Mouse (Mus musculus) gastrocnemius, postnatal 4 days (tissue): ENCODE data around the gene Dhx15. TPM values are rescaled to one million over a fixed set of nuclear protein-coding genes. Genes with fewer than 3 reads are reported as not detected.
A peak's percentile ranks its signal among the peaks of the same experiment; 100 is the strongest.
"Not testable (repeated sequence)": the region's sequence is repeated elsewhere in the genome, so short reads cannot be mapped to it uniquely, and the experiment has no call there.

ENCODE experiments used
- DNase-seq, 2 experiments: peaks; one replicate each; pipeline ENCODE4 v3.0.0; 2021 to 2022; ENCODE audit warnings: low spot score in 2 of 2, mixed read lengths in 2 of 2
- long read RNA-seq, 2 experiments: library from polyadenylated mRNA; stranded (forward); transcript quantifications; one replicate each; pipeline ENCODE4 v2.0.0; 2021
- total RNA-seq, 2 experiments: library from RNA; stranded (reverse); gene quantifications; 2 replicates each; pipeline ENCODE4 v1.2.3; 2021

Dhx15 gene
- total RNA-seq, result 10 to 100 TPM; 77.5 to 88.2 TPM
- long read RNA-seq, experiment 1, transcript Dhx15-201 (14 exons, 3,010 nt), result major isoform, 15 of 25 reads
- long read RNA-seq, experiment 1, partial matches to known transcripts, result 5 of 25 reads
- long read RNA-seq, experiment 1, other reads (novel, unspliced or antisense), result 4 of 25 reads
- long read RNA-seq, experiment 2, transcript Dhx15-201 (14 exons, 3,010 nt), result major isoform, 21 of 32 reads
- long read RNA-seq, experiment 2, partial matches to known transcripts, result 4 of 32 reads
- long read RNA-seq, experiment 2, other reads (novel, unspliced or antisense), result 7 of 32 reads

GRCm38 (mm10) chr5:52190371-52191179 is at the start of gene Dhx15:
TSS of gene Dhx15 (minus strand) at chr5:52190514.
- DNase-seq, result peak; percentile 84 to 91

GRCm38 (mm10) chr5:52238877-52239276 is 48.6 kb upstream of the Dhx15 start:
- DNase-seq, result no peak

GRCm38 (mm10) chr5:52237956-52238735 is 47.8 kb upstream of the Dhx15 start:
- DNase-seq, result no peak

- not testable (repeated sequence) for DNase-seq
These were observed 46.3 kb upstream of the Dhx15 start for GRCm38 (mm10) chr5:52236585-52236984.

- no peak for DNase-seq
These were observed 44.3 kb upstream of the Dhx15 start for GRCm38 (mm10) chr5:52234570-52234969.

- DNase-seq, result no peak
These were observed 43.6 kb upstream of the Dhx15 start for GRCm38 (mm10) chr5:52233891-52234290.

GRCm38 (mm10) chr5:52232611-52233010 is 42.3 kb upstream of the Dhx15 start:
- no peak for DNase-seq

- DNase-seq, result no peak
These were observed 41.9 kb upstream of the Dhx15 start for GRCm38 (mm10) chr5:52232199-52232598.

GRCm38 (mm10) chr5:52230466-52230865 is 40.2 kb upstream of the Dhx15 start:
- DNase-seq, result no peak

- no peak for DNase-seq
These were observed 36.4 kb upstream of the Dhx15 start for GRCm38 (mm10) chr5:52226677-52227076.

- DNase-seq, result no peak
These were observed 31.3 kb upstream of the Dhx15 start for GRCm38 (mm10) chr5:52221596-52221995.

- DNase-seq, result no peak
These were observed 29.9 kb upstream of the Dhx15 start for GRCm38 (mm10) chr5:52220013-52220804.

- no peak for DNase-seq
These were observed 27.9 kb upstream of the Dhx15 start for GRCm38 (mm10) chr5:52218238-52218637.

GRCm38 (mm10) chr5:52213143-52213900 is 23.0 kb upstream of the Dhx15 start:
- no peak for DNase-seq

- no peak for DNase-seq
These were observed 810 bp upstream of the Dhx15 start for GRCm38 (mm10) chr5:52191180-52191468.

GRCm38 (mm10) chr5:52189664-52190365 is 499 bp downstream of the Dhx15 start:
- peak; percentile 26 to 60 for DNase-seq

GRCm38 (mm10) chr5:52188206-52188605 is 2.1 kb downstream of the Dhx15 start:
- DNase-seq, result no peak

GRCm38 (mm10) chr5:52177326-52177725 is 13.0 kb downstream of the Dhx15 start:
- no peak for DNase-seq

- DNase-seq, result no peak
These were observed 21.8 kb downstream of the Dhx15 start for GRCm38 (mm10) chr5:52168468-52168867.

- DNase-seq, result no peak
These were observed 41.2 kb downstream of the Dhx15 start for GRCm38 (mm10) chr5:52149138-52149537.
